Mouse (Mus musculus): Measurements from ENCODE around the gene Shank1. TPM values are rescaled to one million over a fixed set of nuclear protein-coding genes. Genes with fewer than 3 reads are reported as not detected.
"Not testable (repeated sequence)": the region's sequence is repeated elsewhere in the genome, so short reads cannot be mapped to it uniquely, and the experiment has no call there.

Gene Shank1
- polyA plus RNA-seq, 1 experiment from 2014 or later, result 9.5 TPM

- no peaks in the 10 kb centered on the region for H3K36me3 ChIP-seq (ENCODE audit: control insufficient read depth, insufficient read depth, low read length)
- no peak overlapping the region for H3K9ac ChIP-seq (ENCODE audit: low read length)
- H3K27me3 ChIP-seq (replicated peaks; ENCODE audit: control insufficient read depth, insufficient read depth, low read length), result no peaks in the 10 kb centered on the region
- no peak overlapping the region for H3K27ac ChIP-seq (ENCODE audit: low read depth, low read length)
- no peaks in the 10 kb centered on the region for H3K9me3 ChIP-seq (replicated peaks; ENCODE audit: control insufficient read depth, low read length)
- no peak overlapping the region for H3K4me3 ChIP-seq (ENCODE audit: low read depth, low read length)
- WGBS, result 40% methylated on average over 4 of the region's 4 CpGs
- DNase-seq (ENCODE audit: low spot score) (no peak), ATAC-seq (no peak)
- no peak overlapping the region for H3K4me2 ChIP-seq (ENCODE audit: low read length)
- no peaks in the 10 kb centered on the region for H3K4me1 ChIP-seq (ENCODE audit: control insufficient read depth, insufficient read depth, low read length)
These were observed 18.6 kb upstream of the Shank1 start for GRCm38 (mm10) chr7:44291418-44291817.

GRCm38 (mm10) chr7:44297501-44297900 is 12.6 kb upstream of the Shank1 start:
- H3K4me1 ChIP-seq (ENCODE audit: control insufficient read depth, insufficient read depth, low read length); H3K27me3 ChIP-seq (replicated peaks; ENCODE audit: control insufficient read depth, insufficient read depth, low read length); H3K4me3 ChIP-seq (ENCODE audit: low read depth, low read length); H3K4me2 ChIP-seq (ENCODE audit: low read length); ATAC-seq; H3K36me3 ChIP-seq (ENCODE audit: control insufficient read depth, insufficient read depth, low read length); H3K27ac ChIP-seq (ENCODE audit: low read depth, low read length); H3K9me3 ChIP-seq (replicated peaks; ENCODE audit: control insufficient read depth, low read length); DNase-seq (ENCODE audit: low spot score); H3K9ac ChIP-seq (ENCODE audit: low read length): not testable (repeated sequence)
- 84% methylated on average over 2 of the region's 2 CpGs for WGBS

- Histone ChIP-seq H3K9ac (ENCODE audit: low read length) (peak overlapping the region; percentile 97), H3K9me3 (replicated peaks; ENCODE audit: control insufficient read depth, low read length) (no peaks in the 10 kb centered on the region), H3K36me3 (ENCODE audit: control insufficient read depth, insufficient read depth, low read length) (no peaks in the 10 kb centered on the region), H3K4me3 (ENCODE audit: low read depth, low read length) (peak overlapping the region; percentile 70), H3K4me2 (ENCODE audit: low read length) (peak overlapping the region; percentile 67), H3K27me3 (replicated peaks; ENCODE audit: control insufficient read depth, insufficient read depth, low read length) (no peaks in the 10 kb centered on the region), H3K4me1 (ENCODE audit: control insufficient read depth, insufficient read depth, low read length) (peaks cover 7% of the 10 kb centered on the region), H3K27ac (ENCODE audit: low read depth, low read length) (peak overlapping the region; percentile 96)
- WGBS, result 85% methylated on average over 14 of the region's 14 CpGs
- ATAC-seq, result no peak
- no peak for DNase-seq (ENCODE audit: low spot score)
These were observed 6.4 kb upstream of the Shank1 start for GRCm38 (mm10) chr7:44303346-44304340.

- H3K36me3 ChIP-seq (ENCODE audit: control insufficient read depth, insufficient read depth, low read length), result no peaks in the 10 kb centered on the region
- H3K27me3 ChIP-seq (replicated peaks; ENCODE audit: control insufficient read depth, insufficient read depth, low read length), result no peaks in the 10 kb centered on the region
- ATAC-seq, result peak; percentile 40
- under 1% methylated on average over 25 of the region's 25 CpGs for WGBS
- H3K9ac ChIP-seq (ENCODE audit: low read length), result peak overlapping the region; percentile 97
- H3K27ac ChIP-seq (ENCODE audit: low read depth, low read length), result peak overlapping the region; percentile 96
- no peaks in the 10 kb centered on the region for H3K9me3 ChIP-seq (replicated peaks; ENCODE audit: control insufficient read depth, low read length)
- DNase-seq (ENCODE audit: low spot score), result no peak
- H3K4me3 ChIP-seq (ENCODE audit: low read depth, low read length), result peak overlapping the region; percentile 70
- peak overlapping the region; percentile 67 for H3K4me2 ChIP-seq (ENCODE audit: low read length)
- peaks cover 7% of the 10 kb centered on the region for H3K4me1 ChIP-seq (ENCODE audit: control insufficient read depth, insufficient read depth, low read length)
These were observed 5.6 kb upstream of the Shank1 start for GRCm38 (mm10) chr7:44304463-44304774.

GRCm38 (mm10) chr7:44304775-44305641 is 5.0 kb upstream of the Shank1 start:
- under 1% methylated on average over 49 of the region's 49 CpGs for WGBS

GRCm38 (mm10) chr7:44305686-44306085 is 4.4 kb upstream of the Shank1 start:
- Histone ChIP-seq H3K4me3 (ENCODE audit: low read depth, low read length) (peak overlapping the region; percentile 70; the same call in 1 of the 2 replicates), H3K36me3 (ENCODE audit: control insufficient read depth, insufficient read depth, low read length) (no peaks in the 10 kb centered on the region), H3K27me3 (replicated peaks; ENCODE audit: control insufficient read depth, insufficient read depth, low read length) (no peaks in the 10 kb centered on the region), H3K9me3 (replicated peaks; ENCODE audit: control insufficient read depth, low read length) (no peaks in the 10 kb centered on the region), H3K27ac (ENCODE audit: low read depth, low read length) (peak overlapping the region; percentile 52; the same call in 1 of the 2 replicates), H3K4me2 (ENCODE audit: low read length) (peak overlapping the region; percentile 67), H3K9ac (ENCODE audit: low read length) (no peak overlapping the region), H3K4me1 (ENCODE audit: control insufficient read depth, insufficient read depth, low read length) (peaks cover 7% of the 10 kb centered on the region)
- ATAC-seq (no peak; the same call in 1 of the 2 replicates), DNase-seq (ENCODE audit: low spot score) (no peak)
- WGBS, result 10% methylated on average over 16 of the region's 16 CpGs

More at GRCm38 (mm10) chr7:44304775-44305641, 5.0 kb upstream of the Shank1 start:
- peak overlapping the region; percentile 96 for H3K27ac ChIP-seq (ENCODE audit: low read depth, low read length)
- peaks cover 7% of the 10 kb centered on the region for H3K4me1 ChIP-seq (ENCODE audit: control insufficient read depth, insufficient read depth, low read length)
- H3K9ac ChIP-seq (ENCODE audit: low read length), result peak overlapping the region; percentile 97
- H3K9me3 ChIP-seq (replicated peaks; ENCODE audit: control insufficient read depth, low read length), result no peaks in the 10 kb centered on the region
- no peaks in the 10 kb centered on the region for H3K36me3 ChIP-seq (ENCODE audit: control insufficient read depth, insufficient read depth, low read length)
- peak overlapping the region; percentile 67 for H3K4me2 ChIP-seq (ENCODE audit: low read length)
- peak; percentile 94 for ATAC-seq
- no peaks in the 10 kb centered on the region for H3K27me3 ChIP-seq (replicated peaks; ENCODE audit: control insufficient read depth, insufficient read depth, low read length)
- peak; percentile 99 for DNase-seq (ENCODE audit: low spot score)
- peak overlapping the region; percentile 70 for H3K4me3 ChIP-seq (ENCODE audit: low read depth, low read length)

GRCm38 (mm10) chr7:44306516-44307240 is 3.4 kb upstream of the Shank1 start, which contains the start of gene Clec11a:
Gene Clec11a, minus strand, starts transcription at chr7:44306902.
- Histone ChIP-seq H3K9ac (ENCODE audit: low read length) (no peak within 1 kb of the TSS), H3K4me3 (ENCODE audit: low read depth, low read length) (peak within 1 kb of the TSS; percentile 70; the same call in 1 of the 2 replicates), H3K4me1 (ENCODE audit: control insufficient read depth, insufficient read depth, low read length) (peaks cover 14% of the 10 kb centered on the region), H3K4me2 (ENCODE audit: low read length) (peak within 1 kb of the TSS; percentile 67), H3K27me3 (replicated peaks; ENCODE audit: control insufficient read depth, insufficient read depth, low read length) (no peaks in the 10 kb centered on the region), H3K9me3 (replicated peaks; ENCODE audit: control insufficient read depth, low read length) (no peaks in the 10 kb centered on the region), H3K27ac (ENCODE audit: low read depth, low read length) (peak within 1 kb of the TSS; percentile 52; the same call in 1 of the 2 replicates), H3K36me3 (ENCODE audit: control insufficient read depth, insufficient read depth, low read length) (no peaks in the 10 kb centered on the region)
- DNase-seq (ENCODE audit: low spot score) (no peak), ATAC-seq (no peak)
- WGBS, result 57% methylated on average over 6 of the region's 6 CpGs

GRCm38 (mm10) chr7:44307261-44308020 is 2.6 kb upstream of the Shank1 start:
- no peak overlapping the region for H3K4me2 ChIP-seq (ENCODE audit: low read length)
- H3K27ac ChIP-seq (ENCODE audit: low read depth, low read length), result no peak overlapping the region
- no peaks in the 10 kb centered on the region for H3K27me3 ChIP-seq (replicated peaks; ENCODE audit: control insufficient read depth, insufficient read depth, low read length)
- no peak overlapping the region for H3K4me3 ChIP-seq (ENCODE audit: low read depth, low read length)
- no peaks in the 10 kb centered on the region for H3K36me3 ChIP-seq (ENCODE audit: control insufficient read depth, insufficient read depth, low read length)
- H3K4me1 ChIP-seq (ENCODE audit: control insufficient read depth, insufficient read depth, low read length), result peaks cover 14% of the 10 kb centered on the region
- 47% methylated on average over 9 of the region's 9 CpGs for WGBS
- no peak overlapping the region for H3K9ac ChIP-seq (ENCODE audit: low read length)
- DNase-seq (ENCODE audit: low spot score) (no peak), ATAC-seq (no peak)
- H3K9me3 ChIP-seq (replicated peaks; ENCODE audit: control insufficient read depth, low read length), result no peaks in the 10 kb centered on the region

Data from forebrain, embryonic 14.5 days (tissue).